Mouse (Mus musculus): ENCODE data around the gene Borcs7. TPM values are rescaled to one million over a fixed set of nuclear protein-coding genes. Genes with fewer than 3 reads are reported as not detected.

The Borcs7 gene
- total RNA-seq, 2 experiments from 2014 or later: 5.4 to 9.6 TPM

Other genes starting within 250 kb of the Borcs7 start
- 10.9 and 13.9 TPM in 2 replicates for gene Trim8, start 188.2 kb upstream of the Borcs7 start, total RNA-seq (2014; fragmentation: Nextera tagmentation)
- 12.2 and 13.6 TPM in 2 replicates for gene Trim8, start 188.2 kb upstream of the Borcs7 start, total RNA-seq (2017)
- 9.9 and 23.4 TPM in 2 replicates for gene Arl3, start 116.7 kb upstream of the Borcs7 start, total RNA-seq (2014; fragmentation: Nextera tagmentation)
- 13.9 and 14.3 TPM in 2 replicates for gene Arl3, start 116.7 kb upstream of the Borcs7 start, total RNA-seq (2017)
- gene Sfxn2, start 116.5 kb upstream of the Borcs7 start, total RNA-seq (2014; fragmentation: Nextera tagmentation): 11.8 and 16.3 TPM in 2 replicates
- gene Sfxn2, start 116.5 kb upstream of the Borcs7 start, total RNA-seq (2017): 8.7 and 10.9 TPM in 2 replicates
- gene Wbp1l, start 90.8 kb upstream of the Borcs7 start, total RNA-seq (2014; fragmentation: Nextera tagmentation): 19.7 and 25.6 TPM in 2 replicates
- 20.2 and 23.5 TPM in 2 replicates for gene Wbp1l, start 90.8 kb upstream of the Borcs7 start, total RNA-seq (2017)
- not detected in 2 replicates for gene Cyp17a1, start 16.7 kb upstream of the Borcs7 start, total RNA-seq (2014; fragmentation: Nextera tagmentation)
- not detected in 2 replicates for gene Cyp17a1, start 16.7 kb upstream of the Borcs7 start, total RNA-seq (2017)
- 47.6 and 53.1 TPM in 2 replicates for gene As3mt, start 17.6 kb downstream of the Borcs7 start, total RNA-seq (2014; fragmentation: Nextera tagmentation)
- 71.0 and 82.9 TPM in 2 replicates for gene As3mt, start 17.6 kb downstream of the Borcs7 start, total RNA-seq (2017)
- 5.3 and 12.1 TPM in 2 replicates for gene Cnnm2, start 71.7 kb downstream of the Borcs7 start, total RNA-seq (2014; fragmentation: Nextera tagmentation)
- 7.2 and 8.0 TPM in 2 replicates for gene Cnnm2, start 71.7 kb downstream of the Borcs7 start, total RNA-seq (2017)

All from granulocyte monocyte progenitor cell, adult 5-6 weeks (primary cell).